Mouse (Mus musculus): ENCODE data around the gene Plagl1. TPM values are rescaled to one million over a fixed set of nuclear protein-coding genes. Genes with fewer than 3 reads are reported as not detected.

Gene Plagl1
- total RNA-seq, 4 experiments from 2014 or later: 0.83 to 2.4 (median 1.0) TPM

DNA sequence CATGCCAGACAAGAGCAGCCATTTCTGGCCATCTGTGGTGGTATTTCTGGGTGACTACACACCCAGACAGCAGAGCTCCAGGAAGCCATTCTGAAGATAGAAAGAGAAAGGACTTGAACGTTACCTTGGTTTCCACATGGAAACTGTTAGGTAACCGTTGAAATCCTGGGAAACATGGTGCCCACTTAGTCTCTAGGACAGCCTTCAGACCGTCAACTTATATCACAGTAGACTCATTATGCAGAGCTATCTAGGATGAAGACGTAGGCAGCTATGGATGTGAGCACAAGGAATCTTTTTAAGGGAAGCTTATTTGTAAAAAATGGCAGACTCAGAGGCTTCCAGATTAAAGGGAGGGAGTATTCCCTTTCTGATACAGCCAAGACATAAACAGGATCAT is 73.5 kb downstream of the Plagl1 start:
- DNase-seq (ENCODE audit: low spot score in 2 of 2): no peak

DNA sequence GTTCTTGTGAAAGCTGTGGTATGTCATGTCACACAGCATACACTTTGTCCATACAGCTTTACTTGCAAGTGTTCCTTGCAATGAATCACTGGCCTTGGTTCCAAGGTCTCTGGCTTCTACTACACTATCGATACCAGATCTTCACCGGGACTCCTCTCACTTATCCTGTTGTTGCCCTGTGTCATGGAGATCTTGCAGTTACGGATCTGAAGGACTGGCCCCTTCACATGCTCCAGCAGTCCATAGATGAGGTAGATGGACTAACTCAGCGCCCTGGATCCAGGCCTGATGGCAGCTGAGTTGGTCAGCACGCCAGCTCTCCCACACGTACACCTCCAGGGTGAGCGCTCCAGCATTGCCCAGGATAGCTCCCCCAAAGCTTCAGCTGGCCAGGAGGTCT is 75.0 kb downstream of the Plagl1 start:
- no peak for DNase-seq (ENCODE audit: low spot score in 2 of 2)

DNA sequence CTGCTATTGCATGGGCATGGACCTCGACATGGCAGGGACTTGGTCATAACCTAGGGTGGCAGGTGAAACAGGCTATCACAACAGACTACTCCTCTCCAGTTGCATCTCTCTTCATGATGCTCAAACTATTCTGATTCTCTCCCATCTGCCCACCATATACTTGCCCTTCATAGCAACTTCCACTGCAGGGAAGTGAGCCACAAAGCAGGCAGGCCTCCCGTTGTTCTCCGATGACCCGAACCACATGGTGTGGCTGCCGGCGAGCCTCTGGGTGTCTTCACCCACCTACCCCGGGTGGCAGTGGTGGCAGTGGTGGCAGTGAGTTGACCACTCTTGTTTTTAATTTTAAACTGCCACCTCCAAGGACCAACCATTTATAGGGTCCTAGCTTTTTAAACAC is 75.4 kb downstream of the Plagl1 start:
- DNase-seq (ENCODE audit: low spot score in 2 of 2): no peak

DNA sequence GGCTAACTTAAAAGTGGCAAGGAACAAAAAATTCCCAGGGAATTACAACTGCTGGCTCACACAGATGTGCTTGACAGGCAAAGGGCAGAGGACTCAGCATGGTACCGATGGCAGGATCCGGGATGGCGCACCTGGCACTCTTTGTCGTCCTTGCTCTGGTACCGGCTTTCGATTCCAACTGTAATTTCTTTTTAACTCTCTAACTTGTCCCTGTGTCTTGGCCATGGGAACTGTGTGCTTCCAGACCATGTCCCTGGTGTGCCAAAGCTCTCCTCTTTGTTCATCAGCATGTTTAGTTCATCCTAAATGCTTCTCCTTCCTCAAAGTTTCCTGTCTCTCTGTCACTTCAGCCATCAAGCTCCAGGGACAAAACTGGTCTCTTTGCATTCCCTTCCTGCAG is 77.6 kb downstream of the Plagl1 start:
- no peak for DNase-seq (ENCODE audit: low spot score in 2 of 2)

DNA sequence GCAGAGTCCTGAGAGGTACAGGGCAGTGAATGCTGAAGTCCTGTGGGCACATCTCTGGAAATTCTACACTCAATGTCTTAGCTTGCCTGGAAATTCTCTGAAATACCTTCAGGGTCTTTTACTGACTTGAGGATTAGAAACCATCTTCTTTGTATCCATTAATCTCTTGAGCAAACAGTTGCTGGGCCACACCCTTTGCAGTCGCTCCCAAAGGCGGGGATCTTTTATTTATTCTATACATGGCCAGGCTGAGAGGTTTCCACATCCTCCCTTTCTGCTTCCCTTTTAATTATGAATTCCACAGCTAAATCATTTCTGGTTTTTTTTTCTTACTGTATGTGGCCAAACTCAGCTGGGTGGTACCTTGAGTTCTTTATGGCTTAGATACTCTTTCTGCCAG is 80.1 kb downstream of the Plagl1 start:
- DNase-seq (ENCODE audit: low spot score in 2 of 2): no peak

DNA sequence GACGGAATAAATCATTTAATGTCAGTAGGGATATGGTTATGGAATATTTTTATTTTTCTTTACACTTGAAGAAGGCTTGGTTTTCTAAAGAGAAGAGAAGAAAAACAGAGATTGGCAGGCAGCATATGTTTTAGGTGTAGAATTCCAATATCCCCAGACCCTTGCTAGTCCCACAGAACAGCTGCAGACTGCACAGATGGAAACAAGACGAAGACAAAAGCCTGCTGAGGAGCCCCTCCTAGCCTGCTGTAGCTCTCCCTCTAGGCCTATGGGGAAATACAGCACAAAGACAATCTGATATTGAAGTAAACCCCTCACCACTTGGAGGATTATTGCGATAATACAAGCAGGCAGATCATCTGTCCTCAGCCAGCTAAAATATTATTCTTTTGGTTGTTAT is 90.1 kb downstream of the Plagl1 start:
- no peak for DNase-seq (ENCODE audit: low spot score in 2 of 2)

DNA sequence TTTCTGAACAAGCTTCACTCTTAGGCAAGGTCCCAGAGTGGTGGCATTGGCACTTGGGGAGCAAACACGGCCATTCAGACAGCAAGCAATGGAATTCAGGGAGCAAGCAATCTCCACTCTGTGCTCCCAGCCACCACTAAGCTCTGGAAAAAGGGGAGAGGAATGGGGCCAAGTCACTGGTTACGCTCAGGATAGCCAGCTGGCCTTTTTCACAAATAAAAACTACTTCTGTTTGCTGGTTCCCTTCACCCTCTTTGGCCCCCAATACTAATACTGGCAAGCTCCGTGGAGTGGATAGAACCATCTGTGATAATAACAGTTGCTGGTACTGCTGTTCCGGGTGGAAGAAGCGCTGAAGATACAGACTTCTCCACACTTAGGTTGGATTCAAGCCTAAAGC is 91.0 kb downstream of the Plagl1 start:
- no peak for DNase-seq (ENCODE audit: low spot score in 2 of 2)

DNA sequence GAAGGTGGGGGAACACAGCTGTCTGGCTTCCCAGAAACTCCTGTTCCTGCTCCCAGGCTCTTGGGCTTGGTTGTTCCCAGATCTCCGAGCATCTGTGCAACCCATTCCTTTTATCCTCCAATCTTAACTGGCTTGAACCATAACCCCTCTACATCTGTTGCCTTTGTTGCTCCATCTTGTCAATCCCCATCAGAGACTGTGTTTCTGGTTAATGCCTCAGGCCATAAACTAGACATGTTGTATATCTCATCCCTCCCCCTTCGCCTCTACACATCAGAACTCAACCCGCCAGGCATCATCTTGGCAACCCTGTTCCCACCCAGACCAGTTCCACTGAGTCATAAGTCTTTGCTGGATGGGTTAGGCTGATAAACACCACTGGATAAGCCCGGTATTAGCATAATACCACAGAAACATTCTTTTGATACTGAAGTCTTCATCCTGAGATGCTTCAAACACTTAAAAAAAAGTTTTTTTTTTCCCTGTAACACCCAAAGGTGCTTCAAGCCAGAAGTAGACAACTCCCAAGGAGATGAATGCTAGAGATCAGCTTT is 92.6 kb downstream of the Plagl1 start:
- no peak for DNase-seq (ENCODE audit: low spot score in 2 of 2)

DNA sequence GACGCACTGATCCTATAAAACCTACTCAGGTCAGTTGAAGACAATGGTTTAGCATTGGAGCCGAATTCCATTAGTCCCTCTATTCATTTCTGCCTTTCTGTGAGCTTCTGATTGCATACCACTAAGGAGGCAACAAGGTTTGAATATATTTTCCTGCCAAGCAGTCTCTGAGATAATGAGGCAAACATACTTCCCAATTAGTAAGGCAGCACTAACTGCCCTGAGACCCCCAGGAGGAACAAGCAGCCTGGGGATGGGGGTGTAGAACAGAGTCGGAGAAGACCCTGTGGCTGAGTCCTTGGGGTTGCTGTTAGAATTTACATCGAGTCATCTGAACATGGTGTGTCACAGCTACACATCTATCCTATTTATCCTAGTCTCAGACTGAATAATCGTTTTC is 95.1 kb downstream of the Plagl1 start:
- no peak for DNase-seq (ENCODE audit: low spot score in 2 of 2)

DNA sequence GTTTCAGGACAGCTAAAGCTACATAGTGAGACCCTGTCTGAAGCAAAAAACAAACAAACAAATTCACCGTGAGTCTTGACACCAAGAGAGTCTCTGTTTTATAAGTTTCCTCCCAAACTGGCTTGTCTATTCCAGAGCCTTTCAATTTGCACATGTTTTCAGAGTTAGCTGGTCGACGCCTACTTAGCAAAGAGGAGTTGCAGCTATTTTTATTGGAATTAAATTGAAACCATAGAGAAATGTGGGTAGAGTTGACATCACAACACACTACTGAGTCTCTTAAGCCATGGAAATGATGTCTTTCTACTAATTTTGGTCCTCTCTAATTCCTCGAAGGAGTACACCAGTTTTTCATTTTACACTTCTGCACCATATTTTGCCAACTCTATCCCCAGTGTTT is 100.6 kb downstream of the Plagl1 start:
- no peak for DNase-seq (ENCODE audit: low spot score in 2 of 2)

DNA sequence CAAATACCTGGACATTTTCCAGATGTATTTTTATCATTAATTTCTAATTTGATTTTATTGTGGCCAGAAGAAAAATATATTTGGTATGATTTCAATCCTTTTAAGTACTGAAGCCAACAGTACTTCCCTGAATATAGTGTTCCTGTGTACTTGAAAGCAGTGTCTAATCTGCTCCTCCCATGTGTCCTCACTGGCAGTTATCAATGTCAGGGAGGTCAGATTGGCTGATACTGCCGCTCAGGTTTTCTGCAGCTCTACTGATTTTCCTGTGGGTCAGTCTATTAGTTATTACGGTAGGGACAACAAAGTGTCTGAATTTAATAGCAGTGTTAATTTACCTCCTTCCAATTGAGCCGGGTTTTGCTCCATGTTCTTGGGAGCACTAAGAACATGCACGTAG is 101.7 kb downstream of the Plagl1 start:
- no peak for DNase-seq (ENCODE audit: low spot score in 2 of 2)

DNA sequence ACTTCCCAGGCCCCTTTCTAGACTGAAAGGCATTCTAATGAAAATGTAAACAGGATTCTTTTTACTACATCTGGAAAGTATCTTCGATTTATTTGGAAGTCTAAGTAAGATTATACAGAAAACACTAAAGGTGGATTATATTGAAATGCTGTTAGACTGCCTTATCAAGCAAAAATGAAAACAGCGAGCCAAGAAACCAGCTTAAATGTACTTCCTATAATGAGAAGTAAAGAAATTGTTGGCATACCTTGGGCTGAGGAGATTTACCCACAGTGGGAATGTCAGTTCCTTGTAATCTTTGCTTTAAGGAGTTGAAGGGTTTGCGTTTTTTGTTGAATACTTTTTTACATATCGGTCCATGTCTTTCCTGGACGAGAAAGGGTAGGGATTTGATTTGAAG is 108.2 kb downstream of the Plagl1 start:
- DNase-seq (ENCODE audit: low spot score in 2 of 2): no peak

DNA sequence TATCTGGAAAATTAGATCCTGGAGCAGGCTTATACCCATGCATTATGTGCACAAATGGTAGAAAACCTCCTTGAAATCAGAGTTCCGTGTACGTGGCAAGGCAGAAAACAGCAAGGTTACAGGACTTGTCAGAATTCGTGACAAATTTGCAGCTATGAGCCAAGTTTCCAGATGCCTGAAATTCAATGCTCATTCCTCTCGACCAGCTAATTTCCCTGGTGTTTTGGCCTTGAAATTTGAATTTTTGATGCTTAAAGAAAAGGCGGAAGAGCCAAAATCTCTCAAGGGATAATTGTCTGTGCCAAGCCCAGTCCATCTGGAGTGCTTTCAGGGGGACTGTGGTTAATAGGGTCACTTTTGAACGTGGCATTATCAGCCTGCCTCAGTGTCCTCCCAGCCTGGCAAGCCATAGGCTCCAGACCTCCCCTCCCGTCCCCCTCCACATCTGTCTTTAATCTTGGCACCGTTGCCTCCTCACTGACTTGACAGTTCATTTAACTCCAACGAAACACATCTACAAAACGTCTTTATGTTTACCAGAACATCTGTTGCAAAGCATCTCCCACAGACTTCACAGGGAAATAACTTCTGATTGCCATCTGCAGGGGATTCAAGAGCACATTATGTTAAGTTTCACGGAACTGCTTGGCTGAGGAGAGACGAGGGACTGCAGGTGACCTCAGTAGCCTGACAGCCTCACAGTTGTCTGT is 110.6 kb downstream of the Plagl1 start:
- no peak for DNase-seq (ENCODE audit: low spot score in 2 of 2)

DNA sequence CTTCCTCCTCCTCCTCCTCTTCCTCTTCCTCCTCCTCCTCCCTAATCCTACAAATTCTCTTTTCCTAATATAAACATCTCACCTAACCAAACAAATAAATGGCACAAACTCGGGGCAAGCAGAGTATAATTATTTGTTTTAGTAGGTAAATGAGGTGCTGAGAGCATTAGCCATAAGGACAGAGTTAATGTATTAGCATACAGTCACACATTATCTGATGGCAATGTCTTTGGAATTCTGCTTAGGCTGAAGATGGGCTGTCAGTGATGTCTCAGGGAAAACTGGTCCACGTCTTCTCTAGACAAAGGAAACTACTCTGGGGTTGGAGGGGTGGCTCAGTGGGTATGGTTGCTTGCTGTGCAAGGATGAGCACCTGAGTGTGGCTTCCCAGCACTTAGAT is 111.2 kb downstream of the Plagl1 start:
- DNase-seq (ENCODE audit: low spot score in 2 of 2): no peak

DNA sequence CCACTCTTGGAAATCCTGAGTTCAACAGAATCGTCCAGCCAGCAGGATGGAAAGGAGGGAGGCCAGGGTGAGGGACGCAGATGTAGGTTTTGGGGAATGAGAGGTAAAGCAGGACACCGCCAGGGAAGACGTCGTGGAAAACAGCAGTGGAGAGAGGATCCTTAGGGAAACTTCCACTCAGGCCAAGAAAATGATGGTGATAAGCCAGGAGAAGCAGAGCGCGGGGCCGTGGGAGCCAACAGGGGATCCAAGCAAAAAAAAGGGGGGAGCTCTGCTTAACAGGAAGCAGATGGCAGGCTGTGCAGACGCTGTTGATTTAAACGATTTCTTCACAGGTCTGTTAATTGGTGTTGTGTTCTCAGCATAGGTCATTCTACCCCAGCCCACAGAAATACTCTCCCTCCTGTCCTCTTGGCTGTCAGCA is 112.5 kb downstream of the Plagl1 start:
- DNase-seq (ENCODE audit: low spot score in 2 of 2): no peak

DNA sequence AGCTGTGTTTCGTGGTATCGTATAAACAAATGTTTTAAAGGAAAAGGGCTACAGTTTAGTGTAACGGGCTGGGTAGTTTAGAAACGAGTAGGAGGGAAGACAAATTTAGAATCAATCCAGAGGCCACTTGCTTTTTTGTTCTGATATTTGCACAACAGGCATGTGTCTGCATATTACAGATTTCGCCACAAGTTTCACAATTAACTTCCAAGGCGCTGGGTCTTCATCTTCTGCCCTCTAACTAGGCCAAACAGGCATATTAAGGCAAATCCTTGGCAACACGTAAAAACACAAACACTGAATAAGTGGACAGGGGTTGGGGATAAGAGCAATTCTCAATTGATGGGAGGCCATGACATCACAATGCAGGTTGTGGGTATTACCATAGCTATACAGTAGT is 115.6 kb downstream of the Plagl1 start:
- no peak for DNase-seq (ENCODE audit: low spot score in 2 of 2)

DNA sequence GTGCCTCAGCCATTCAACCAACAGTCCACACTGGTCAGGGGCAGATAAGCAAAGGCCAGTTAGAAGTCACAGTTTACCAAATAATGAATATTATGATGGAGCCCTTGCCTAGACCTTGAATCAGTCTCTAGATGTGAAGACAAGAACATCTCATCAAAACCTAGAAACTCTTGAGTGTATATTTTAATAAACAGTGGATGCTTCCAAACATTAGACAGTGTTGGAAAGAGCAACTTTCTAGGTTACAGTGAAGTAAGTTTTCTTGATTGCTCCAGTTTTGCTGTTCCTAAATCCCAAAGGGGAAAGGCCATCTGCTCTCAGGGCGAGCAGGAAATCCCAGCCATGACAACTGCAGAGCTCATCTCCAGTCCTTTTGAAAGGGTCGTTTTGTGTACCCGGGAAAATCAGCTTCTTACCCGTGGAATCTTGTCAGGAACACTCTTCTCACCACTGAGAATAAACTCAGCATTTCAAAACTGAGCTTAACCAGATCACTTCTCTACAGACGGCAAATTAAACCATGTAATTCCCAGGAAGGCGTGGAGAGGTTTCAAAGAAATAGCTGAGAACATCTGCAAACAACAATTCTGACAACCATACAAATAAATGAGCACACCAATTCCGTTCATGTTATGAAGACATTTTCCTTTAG is 117.8 kb downstream of the Plagl1 start, which contains the start of gene Zc2hc1b:
Gene Zc2hc1b (minus strand): TSS at position 51 of the 652 bp plus-strand sequence.
- DNase-seq (ENCODE audit: low spot score in 2 of 2): no peak

DNA sequence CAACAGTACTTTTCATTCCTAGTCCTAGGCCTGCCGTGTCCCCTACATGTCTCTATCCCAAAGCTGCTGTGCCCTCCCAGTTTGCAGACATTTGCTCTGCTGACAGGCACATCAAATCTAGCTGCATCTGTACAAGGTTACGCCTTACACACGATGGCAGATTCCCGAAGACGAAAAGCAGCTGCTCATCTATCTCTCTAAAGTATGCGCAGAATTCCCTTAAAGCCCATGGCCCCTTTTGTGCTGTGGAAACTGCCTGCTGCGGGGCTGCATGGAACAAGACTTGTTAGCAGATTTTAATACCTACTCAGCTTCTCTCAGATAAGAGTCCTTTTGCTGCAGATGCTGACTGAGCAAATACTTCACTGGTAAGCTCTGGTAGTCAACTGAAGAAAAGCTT is 119.9 kb downstream of the Plagl1 start:
- DNase-seq (ENCODE audit: low spot score in 2 of 2): no peak

Other genes starting within 250 kb of the Plagl1 start
- gene Utrn, start 191.1 kb upstream of the Plagl1 start, total RNA-seq (2022): 10 to 100 TPM; 17.2 to 23.0 (median 20.2) TPM
- gene Stx11, start 96.2 kb upstream of the Plagl1 start, total RNA-seq (2022): under 1 TPM; 0.15 to 0.56 (median 0.30) TPM
- gene Sf3b5, start 55.2 kb upstream of the Plagl1 start, total RNA-seq (2022): 1 to 10 TPM; 4.7 to 5.8 (median 5.2) TPM
- not detected for gene Zc2hc1b, start 117.5 kb downstream of the Plagl1 start, total RNA-seq (2022)
- 10 to 100 TPM; 25.7 to 29.5 (median 26.1) TPM for gene Ltv1, start 132.7 kb downstream of the Plagl1 start, total RNA-seq (2022)